Mouse (Mus musculus) MEL-GATA-1-ER (cell line): ENCODE measurements around the gene 4930562C15Rik.
"Not testable (repeated sequence)": the region's sequence is repeated elsewhere in the genome, so short reads cannot be mapped to it uniquely, and the experiment has no call there.

Experiments used
- DNase-seq: peaks from one replicate; pipeline ENCODE4 v3.0.0-alpha.2; 2012; ENCODE audit warnings: low read depth; ENCODE audit errors: extremely low read depth

4930562C15Rik gene

GRCm38 (mm10) chr16:4835191-4835590 is at the start of gene 4930562C15Rik:
TSS of gene 4930562C15Rik (plus strand) at chr16:4835416.
- no peak for DNase-seq

DNA sequence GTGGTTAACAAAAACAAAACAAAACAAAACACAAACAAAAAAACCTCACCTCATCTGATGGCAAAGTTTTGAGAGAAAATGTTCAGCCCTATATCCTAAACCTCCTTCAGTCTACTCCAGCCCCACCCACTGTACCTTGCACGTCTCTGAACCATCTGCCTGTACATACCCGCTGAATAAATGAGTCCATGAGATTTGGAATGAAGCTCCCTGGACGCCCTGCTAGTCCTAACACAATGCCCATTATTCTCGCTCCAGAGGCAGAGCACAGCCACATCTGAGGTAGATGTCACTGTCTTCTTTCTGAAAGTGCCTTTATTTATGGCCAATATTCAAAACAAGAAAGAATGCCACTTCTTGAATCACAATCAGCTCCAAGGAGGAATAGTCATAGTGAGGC is 49.5 kb upstream of the 4930562C15Rik start:
- no peak for DNase-seq

- no peak for DNase-seq
These were observed 47.0 kb upstream of the 4930562C15Rik start for GRCm38 (mm10) chr16:4788176-4788575.

GRCm38 (mm10) chr16:4789311-4789768 is 45.9 kb upstream of the 4930562C15Rik start:
- peak; percentile 21 for DNase-seq

GRCm38 (mm10) chr16:4789810-4790559 is 45.2 kb upstream of the 4930562C15Rik start, which contains the start of gene Cdip1:
TSS of gene Cdip1 (minus strand) at chr16:4790292.
- peak; percentile 66 for DNase-seq

DNA sequence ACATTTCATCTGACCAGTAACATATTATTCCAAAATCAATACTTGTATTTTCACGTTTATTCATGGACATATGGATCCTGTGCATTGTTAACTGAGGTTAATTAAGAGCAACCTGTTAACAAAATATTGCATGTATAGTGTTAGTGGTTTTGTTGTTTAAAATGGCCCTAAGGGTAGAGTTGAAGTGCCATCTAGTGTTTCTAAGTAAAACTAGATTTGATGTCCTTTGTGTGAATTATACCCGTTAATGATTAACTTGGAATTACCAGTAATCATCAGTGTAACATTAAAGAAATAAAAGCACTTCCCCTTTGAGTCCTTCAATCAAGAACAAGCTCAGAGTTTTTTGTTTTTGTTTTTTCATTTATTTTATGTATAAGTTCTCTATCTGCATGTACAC is 43.9 kb upstream of the 4930562C15Rik start:
- DNase-seq: peak; percentile 32

DNA sequence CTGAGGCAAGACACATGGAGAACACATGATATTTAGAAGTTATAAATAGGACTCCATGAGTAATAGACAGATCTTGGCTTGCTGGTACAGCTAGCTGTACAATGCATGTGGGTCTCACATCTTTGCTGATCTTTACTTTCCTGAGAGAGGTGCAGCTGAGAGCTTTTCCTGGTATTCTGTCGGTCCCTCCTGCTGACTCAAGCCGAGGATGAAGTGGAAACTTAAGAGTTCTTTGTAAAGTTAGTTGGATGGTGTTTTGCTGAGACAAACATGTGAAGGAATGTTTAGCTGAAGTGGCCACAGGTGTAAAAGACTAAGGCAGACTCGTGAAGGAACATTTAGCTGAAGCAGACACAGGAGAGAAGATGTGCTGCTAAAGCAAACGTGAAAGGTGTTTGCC is 38.6 kb upstream of the 4930562C15Rik start:
- DNase-seq: no peak

- DNase-seq: no peak
These were observed 16.9 kb upstream of the 4930562C15Rik start for GRCm38 (mm10) chr16:4818349-4818748.

GRCm38 (mm10) chr16:4824466-4824865 is 10.8 kb upstream of the 4930562C15Rik start:
- not testable (repeated sequence) for DNase-seq

DNA sequence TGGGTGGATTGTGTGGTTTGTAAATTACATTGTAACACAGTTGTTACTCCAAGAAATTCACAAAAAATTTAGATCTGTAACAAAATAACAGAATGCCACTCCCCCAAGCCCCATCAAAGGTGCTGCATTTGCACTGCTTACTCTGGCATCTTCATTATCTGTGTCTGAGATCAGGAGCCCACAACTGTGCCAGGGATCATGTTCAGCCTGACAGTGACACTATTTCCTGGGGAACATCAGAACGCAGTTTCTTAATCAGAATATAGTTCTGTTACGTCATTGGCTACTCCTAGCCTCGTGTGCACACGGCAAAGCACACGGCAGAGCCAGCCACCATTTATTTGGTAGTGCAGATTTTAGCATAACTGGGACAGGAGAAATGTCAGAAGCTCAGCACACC is 7.6 kb upstream of the 4930562C15Rik start:
- no peak for DNase-seq

- DNase-seq: no peak
These were observed 5.8 kb upstream of the 4930562C15Rik start for GRCm38 (mm10) chr16:4829271-4829900.

DNA sequence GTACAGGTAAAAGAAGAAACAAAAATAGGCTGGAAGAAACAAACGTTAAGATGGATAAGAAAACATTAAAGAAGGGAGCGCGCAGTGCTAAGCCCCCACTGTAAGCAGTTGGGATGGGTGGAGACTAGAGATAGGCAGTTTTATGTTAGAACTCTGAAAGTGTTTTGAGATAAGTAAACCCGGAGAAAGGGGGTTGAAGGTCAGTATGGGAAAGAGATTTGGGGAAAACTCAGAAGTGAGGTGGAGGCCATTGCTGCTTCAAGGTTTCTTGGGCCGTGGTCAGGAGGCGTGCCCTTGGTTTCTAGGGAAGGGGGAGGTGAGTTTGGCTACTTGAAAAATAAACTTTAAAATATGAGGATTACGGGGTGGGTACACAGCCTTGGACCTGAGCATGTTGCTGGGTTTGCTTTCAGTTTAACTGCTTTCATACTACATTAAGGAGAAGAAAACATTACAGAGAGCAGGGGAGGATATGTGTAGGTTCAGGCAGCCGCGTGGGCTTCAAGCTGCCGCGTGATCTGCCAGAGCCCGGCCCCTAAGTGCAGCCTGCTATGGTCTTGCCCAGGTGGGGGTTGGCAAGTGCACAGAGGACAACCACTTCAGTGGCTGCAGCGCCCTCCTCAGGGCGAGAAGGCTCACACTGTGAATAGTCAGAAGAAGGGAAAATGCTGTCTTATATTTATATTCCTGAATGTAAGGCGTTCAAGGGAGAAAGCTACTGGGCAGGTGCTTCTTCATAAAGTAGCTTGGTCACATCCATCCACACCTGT is 3.4 kb upstream of the 4930562C15Rik start:
- DNase-seq: no peak

DNA sequence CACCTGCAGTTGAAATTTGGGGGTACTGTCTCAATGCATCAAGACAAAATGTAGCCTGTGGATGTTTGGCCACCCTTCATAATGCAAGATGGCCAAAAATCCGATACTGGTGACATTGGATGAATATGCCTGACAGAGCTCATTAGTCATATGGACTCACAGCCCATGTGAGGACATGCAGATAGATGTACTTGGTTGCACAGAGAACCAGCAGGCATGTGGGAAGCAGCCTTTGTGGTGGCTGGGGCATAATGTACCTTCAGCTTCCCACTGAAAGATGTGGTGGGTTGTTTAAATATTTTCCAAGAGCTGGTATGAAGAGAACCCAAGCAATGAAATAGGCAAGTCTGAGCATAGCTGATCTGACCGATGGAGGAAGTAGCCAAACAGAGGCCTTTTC is 1.4 kb upstream of the 4930562C15Rik start:
- DNase-seq: no peak

- no peak for DNase-seq
These were observed 2.4 kb downstream of the 4930562C15Rik start for GRCm38 (mm10) chr16:4837631-4838030.

DNA sequence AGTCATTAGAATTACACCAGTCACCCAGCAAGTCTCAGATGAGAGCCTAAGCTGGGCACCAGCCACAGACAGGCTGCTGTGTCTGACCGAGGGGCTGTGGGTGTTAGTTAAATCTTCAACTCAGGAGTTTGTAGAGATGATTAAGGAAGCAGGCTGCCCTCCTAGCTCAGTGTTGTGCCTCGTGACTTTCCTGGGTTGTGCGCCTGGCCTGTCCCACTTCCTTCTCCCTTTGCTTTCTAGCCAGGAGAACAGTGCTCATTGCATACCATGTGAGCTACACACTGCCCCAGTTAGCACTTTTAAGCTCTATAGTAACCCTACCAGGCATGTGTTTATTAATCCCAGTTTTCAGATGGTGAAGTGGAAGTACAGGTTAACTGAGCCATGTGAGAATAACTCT is 4.3 kb downstream of the 4930562C15Rik start:
- DNase-seq: no peak

DNA sequence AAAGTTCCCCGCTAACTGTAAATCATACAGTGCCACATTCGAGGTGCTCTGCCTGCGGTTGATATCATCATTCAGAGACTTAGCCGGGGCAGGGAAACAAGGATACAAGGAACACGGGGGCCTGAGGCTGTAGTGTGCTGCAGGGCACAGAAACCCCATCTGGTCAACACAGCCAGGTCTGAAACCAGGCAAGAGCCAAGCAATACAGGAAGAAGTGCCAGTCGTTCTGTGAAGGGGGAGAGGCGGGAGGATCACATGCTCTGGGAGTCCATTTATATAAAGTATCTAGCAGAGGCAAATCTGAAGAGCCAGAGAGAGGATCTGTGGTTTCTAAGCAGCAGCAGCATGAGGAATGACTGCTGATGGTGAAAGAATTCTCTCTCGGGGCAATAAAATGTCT is 5.0 kb downstream of the 4930562C15Rik start:
- no peak for DNase-seq

DNA sequence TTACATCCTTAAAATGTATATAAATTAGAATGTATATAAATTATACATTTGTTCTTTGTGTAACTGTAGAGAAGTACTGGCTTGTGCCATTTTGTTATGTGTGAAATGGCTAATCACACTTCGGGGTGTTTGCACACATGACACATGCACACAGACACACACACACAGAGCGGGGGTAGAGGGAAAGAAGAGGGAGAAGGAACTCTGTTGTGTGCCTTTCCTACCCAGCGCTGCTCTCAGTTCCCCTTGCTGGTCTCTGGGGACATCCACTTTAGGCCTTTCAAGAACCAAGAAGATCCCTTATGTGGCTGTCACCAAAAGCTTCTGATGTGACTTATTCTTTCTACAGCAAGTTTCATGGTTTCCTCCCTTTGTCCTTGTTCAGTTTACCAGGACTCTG is 11.8 kb downstream of the 4930562C15Rik start:
- no peak for DNase-seq

GRCm38 (mm10) chr16:4848090-4848489 is 12.9 kb downstream of the 4930562C15Rik start:
- no peak for DNase-seq

- DNase-seq: no peak
These were observed 15.1 kb downstream of the 4930562C15Rik start for GRCm38 (mm10) chr16:4850361-4850760.

GRCm38 (mm10) chr16:4850938-4851628 is 15.9 kb downstream of the 4930562C15Rik start:
- DNase-seq: no peak

DNA sequence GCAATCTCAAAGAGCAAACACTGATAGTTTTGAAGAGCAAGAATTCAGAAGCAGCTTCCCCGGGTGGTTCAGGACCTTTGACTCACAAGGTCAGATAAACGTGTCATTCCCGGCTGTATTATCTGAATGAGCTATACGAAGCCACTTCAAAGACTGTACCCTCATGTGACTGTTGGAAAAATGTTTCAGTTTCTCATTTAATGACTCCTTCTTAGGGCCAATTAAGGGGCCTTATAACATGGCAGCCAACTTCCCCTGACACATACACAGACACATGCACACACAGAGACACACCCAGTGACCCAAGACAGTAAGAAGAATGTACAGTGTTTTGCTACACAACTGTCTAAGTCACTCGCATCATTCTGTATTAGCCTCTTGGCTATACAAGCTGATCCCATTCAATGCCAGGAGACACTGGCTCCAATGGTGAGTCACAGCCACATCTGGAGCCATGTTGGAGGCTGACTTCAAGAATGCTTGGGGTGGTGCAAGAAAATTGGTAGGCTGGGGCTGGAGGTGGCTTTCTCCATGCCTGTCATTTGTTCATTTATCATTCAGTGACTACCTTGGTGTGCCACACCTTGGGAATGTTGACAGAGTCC is 19.9 kb downstream of the 4930562C15Rik start:
- no peak for DNase-seq
